Mouse (Mus musculus) intestine, postnatal 0 days (tissue): ENCODE measurements around the gene 1110008L16Rik. TPM values are rescaled to one million over a fixed set of nuclear protein-coding genes. Genes with fewer than 3 reads are reported as not detected.

ENCODE experiments used
- ATAC-seq: fragments of 200-750 bp; cut with Nextera tagmentation; 2 replicates; pipeline ENCODE4 v1.8.0; 2017; ENCODE audit warnings: mild to moderate bottlenecking, moderate TSS enrichment, moderate library complexity
- H3K27ac ChIP-seq: fragments of 300-500 bp; sonication (generic); 2 replicates; pipeline ENCODE4 v1.5.1; 2014; ENCODE audit warnings: mild to moderate bottlenecking, low read depth, low read length, moderate library complexity
- H3K27me3 ChIP-seq: fragments of 300-500 bp; sonication (generic); replicated peaks from 2 replicates; pipeline ENCODE4 v1.6.1; 2014; ENCODE audit warnings: low read length, mixed read lengths; ENCODE audit not compliant: control insufficient read depth, insufficient read depth
- H3K36me3 ChIP-seq: fragments of 300-500 bp; sonication (generic); 2 replicates; pipeline ENCODE4 v1.6.1; 2014; ENCODE audit warnings: mild to moderate bottlenecking, moderate library complexity; ENCODE audit not compliant: control insufficient read depth, insufficient read depth
- H3K4me1 ChIP-seq: fragments of 300-500 bp; sonication (generic); replicated peaks from 2 replicates; pipeline ENCODE4 v1.6.1; 2014; ENCODE audit warnings: antibody characterized with exemption, low read length, mixed read lengths; ENCODE audit not compliant: control insufficient read depth, insufficient read depth
- H3K4me2 ChIP-seq: fragments of 300-500 bp; sonication (generic); replicated peaks from 2 replicates; pipeline ENCODE4 v1.6.1; 2014; ENCODE audit warnings: low read depth, mild to moderate bottlenecking, moderate library complexity
- H3K4me3 ChIP-seq: fragments of 300-500 bp; sonication (generic); 2 replicates; pipeline ENCODE4 v1.5.1; 2014; ENCODE audit warnings: low read depth, low read length
- H3K9ac ChIP-seq: fragments of 300-500 bp; sonication (generic); 2 replicates; pipeline ENCODE4 v1.6.1; 2014; ENCODE audit warnings: mild to moderate bottlenecking, low read depth, low read length
- H3K9me3 ChIP-seq: fragments of 300-500 bp; sonication (generic); 2 replicates; pipeline ENCODE4 v1.6.1; 2016; ENCODE audit warnings: mixed run types; ENCODE audit not compliant: control insufficient read depth
- CTCF ChIP-seq: sonication (generic); IDR thresholded peaks from 2 replicates; pipeline ENCODE4 v1.5.1; 2016; ENCODE audit warnings: low read depth, mild to moderate bottlenecking, control low read depth, antibody characterized with exemption, moderate library complexity
- WGBS: fragments of 180-500 bp; shearing (Covaris S2); extraction: QIAGEN DNeasy Blood & Tissue Kit; methylation state at CpG from one replicate; pipeline ENCODE4 v1.1.7; 2014; 5-methylcytosine and 5-hydroxymethylcytosine counted together
- polyA plus RNA-seq: library from polyadenylated mRNA; unstranded; fragments of >200 nt; fragmentation: Nextera tagmentation; extraction: Ambion mirVana; gene quantifications from 2 replicates; pipeline ENCODE4 v1.2.1, GENCODE M21; 2015

Gene 1110008L16Rik
- polyA plus RNA-seq, 1 experiment from 2014 or later: 11.9 TPM

DNA sequence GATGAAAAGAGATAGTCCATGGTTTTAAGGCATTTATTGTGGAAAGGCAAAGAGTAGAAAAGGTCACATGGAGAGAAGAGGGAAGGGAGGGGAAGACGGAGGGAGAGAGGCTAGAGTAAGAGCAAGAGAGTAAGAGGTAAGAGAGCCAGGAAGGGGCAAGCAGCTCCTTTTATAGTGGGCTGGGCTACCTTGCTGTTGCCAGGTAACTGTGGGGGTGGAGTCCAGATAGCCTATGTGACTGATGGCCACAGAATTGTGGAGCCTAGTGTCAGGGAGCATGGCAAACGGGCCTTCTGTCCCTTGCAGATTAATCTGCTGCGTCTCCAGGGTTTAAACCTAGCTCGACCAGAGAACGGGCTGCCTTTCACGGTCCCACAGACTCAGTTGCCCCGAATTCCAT, 12.5 kb downstream of the 1110008L16Rik start:
- Histone ChIP-seq H3K36me3 (peaks cover 14% of the 10 kb centered on the region; the same call in 1 of the 2 replicates), H3K4me2 (no peak overlapping the region), H3K4me1 (no peaks in the 10 kb centered on the region), H3K27ac (no peak overlapping the region), H3K9me3 (no peaks in the 10 kb centered on the region), H3K27me3 (no peaks in the 10 kb centered on the region), H3K4me3 (no peak overlapping the region), H3K9ac (no peak overlapping the region)
- WGBS: 72% methylated on average over 7 of the region's 7 CpGs
- ATAC-seq: no peak
- no peak for TF ChIP-seq CTCF

DNA sequence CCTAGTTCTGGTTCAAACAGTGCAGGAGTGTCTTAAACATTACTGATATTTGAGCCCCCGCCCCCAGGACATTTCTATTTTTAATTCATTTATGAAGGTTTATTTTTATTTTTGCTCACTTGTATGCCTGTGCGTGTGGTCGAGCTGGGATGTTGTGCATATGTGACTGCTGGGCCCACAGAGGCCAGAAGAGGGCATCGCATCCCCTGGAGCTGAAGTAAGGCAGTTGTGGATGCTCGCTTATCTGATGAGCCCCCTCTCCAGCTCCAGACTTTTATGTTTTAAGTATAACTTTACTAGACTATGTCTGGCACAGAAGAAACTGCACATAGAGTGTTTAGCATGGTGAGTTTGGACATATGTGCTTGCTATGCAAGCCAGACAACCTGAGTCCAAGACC, 14.5 kb downstream of the 1110008L16Rik start:
- Histone ChIP-seq H3K27me3 (no peaks in the 10 kb centered on the region), H3K27ac (no peak overlapping the region), H3K4me3 (no peak overlapping the region), H3K9me3 (no peaks in the 10 kb centered on the region), H3K4me1 (no peaks in the 10 kb centered on the region), H3K9ac (no peak overlapping the region), H3K36me3 (peaks cover 11% of the 10 kb centered on the region; the same call in 1 of the 2 replicates), H3K4me2 (no peak overlapping the region)
- ATAC-seq: no peak
- WGBS: 91% methylated on average over 5 of the region's 5 CpGs
- peak; percentile 40 for TF ChIP-seq CTCF

DNA sequence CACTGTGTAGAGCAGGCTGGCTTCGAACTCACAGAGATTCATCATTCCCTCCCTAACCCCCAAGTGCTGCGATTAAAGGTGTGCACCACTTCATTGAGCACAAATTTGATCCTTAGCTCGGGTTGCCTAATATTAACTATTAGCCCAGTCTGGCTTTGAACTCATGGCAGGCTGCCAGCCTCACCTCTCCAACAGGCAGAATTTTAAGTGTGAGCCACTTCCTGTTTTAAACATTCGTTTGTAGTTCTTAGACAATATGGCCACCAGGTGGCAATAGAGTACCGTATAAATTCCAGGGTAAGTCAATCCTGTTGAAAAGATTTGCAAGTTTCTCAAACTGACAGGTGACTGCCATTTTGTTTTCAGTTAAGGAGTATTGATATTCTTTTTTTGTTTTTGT, 15.8 kb downstream of the 1110008L16Rik start:
- no peaks in the 10 kb centered on the region for H3K4me1 ChIP-seq
- ATAC-seq: peak; percentile 38; the same call in 1 of the 2 replicates
- no peaks in the 10 kb centered on the region for H3K36me3 ChIP-seq
- 34% methylated on average over 5 of the region's 5 CpGs for WGBS
- TF ChIP-seq CTCF: peak; percentile 83
- H3K27ac ChIP-seq: no peak overlapping the region
- no peaks in the 10 kb centered on the region for H3K27me3 ChIP-seq
- no peaks in the 10 kb centered on the region for H3K9me3 ChIP-seq
- H3K9ac ChIP-seq: no peak overlapping the region
- H3K4me2 ChIP-seq: no peak overlapping the region
- H3K4me3 ChIP-seq: no peak overlapping the region

DNA sequence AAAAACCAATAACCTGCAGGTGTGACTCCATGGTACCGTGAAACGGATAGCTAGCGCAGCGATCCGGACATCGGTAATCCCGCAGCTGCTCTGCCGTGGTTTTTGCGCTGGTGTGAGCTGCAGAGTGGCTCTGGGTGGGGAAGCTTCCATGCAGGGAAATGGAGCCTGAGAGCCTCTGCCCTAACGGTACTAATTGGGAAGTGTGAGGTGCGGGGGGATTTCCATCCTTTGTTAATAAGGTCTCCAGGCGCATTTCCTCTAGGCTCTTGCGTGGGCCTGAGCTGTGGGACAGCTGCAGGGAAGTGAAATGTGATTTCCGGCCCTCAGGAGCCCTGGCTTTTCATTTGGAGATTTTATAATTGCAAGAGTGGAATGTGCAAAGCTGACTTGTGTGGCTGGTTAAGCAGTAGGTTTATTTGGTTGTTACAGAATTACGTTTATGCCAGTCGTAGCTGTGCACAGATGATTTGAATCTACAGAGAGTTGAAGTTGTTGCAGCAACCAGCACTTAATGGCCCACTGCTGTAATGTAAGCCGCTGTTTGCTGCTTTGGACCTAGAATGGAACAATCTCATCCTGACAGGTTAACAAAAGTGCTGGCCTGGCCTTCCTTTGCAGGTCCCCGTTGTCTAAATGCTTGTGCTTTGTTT, 22.4 kb downstream of the 1110008L16Rik start:
- no peak overlapping the region for H3K4me3 ChIP-seq
- no peak for TF ChIP-seq CTCF
- no peak for ATAC-seq
- peak overlapping the region; percentile 8; the same call in 1 of the 2 replicates for H3K27ac ChIP-seq
- no peaks in the 10 kb centered on the region for H3K27me3 ChIP-seq
- H3K4me1 ChIP-seq: no peaks in the 10 kb centered on the region
- no peaks in the 10 kb centered on the region for H3K9me3 ChIP-seq
- 80% methylated on average over 18 of the region's 18 CpGs for WGBS
- H3K4me2 ChIP-seq: no peak overlapping the region
- H3K9ac ChIP-seq: no peak overlapping the region
- H3K36me3 ChIP-seq: no peaks in the 10 kb centered on the region

DNA sequence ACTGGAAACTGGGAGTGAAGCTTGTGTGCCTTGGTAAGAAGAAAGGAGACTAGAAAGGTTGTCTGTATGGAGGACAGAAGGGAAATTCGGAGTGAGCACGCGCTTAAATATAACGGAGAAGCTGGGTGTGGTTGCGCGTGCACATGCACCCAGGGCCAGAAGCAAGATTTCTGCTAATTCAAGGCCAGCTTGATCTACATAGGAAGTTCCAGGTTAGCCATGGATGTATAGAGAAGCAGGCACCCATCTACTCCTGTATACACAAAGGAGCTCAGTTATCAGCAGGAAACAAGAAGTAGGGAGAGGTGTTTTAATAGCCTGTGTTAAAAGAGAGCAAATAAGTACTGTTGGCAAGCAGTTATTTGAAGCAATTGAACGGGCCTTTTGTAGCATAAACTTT, 26.3 kb downstream of the 1110008L16Rik start:
- WGBS: 72% methylated on average over 7 of the region's 7 CpGs

DNA sequence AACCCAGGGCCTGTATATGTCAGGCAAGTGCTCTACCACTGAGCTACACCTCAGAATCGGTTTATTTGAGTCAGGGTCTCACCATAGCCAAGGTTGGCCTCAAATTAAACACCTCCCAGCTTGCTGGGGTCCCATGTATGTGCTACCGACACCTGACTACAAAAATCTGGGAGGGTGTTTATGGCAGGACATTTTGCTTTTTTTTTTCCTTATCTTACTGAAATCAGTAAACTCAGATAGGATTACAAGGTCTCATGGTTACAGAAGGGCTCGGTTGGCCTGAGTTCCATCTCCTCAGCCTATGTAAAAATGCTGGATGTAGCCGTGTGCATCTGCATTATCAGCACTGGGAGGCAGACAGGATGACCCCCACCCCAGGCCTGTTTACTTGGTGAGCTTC, 29.4 kb downstream of the 1110008L16Rik start:
- Histone ChIP-seq H3K9me3 (no peaks in the 10 kb centered on the region), H3K4me2 (no peak overlapping the region), H3K27me3 (no peaks in the 10 kb centered on the region), H3K4me1 (no peaks in the 10 kb centered on the region), H3K36me3 (0 out of 2 replicates have a peak, but pooled peaks cover 3% of the 10 kb centered on the region), H3K4me3 (no peak overlapping the region), H3K9ac (no peak overlapping the region), H3K27ac (no peak overlapping the region)
- TF ChIP-seq CTCF: no peak
- WGBS: 74% methylated on average over 4 of the region's 4 CpGs
- no peak for ATAC-seq

More for the DNA sequence above, 26.3 kb downstream of the 1110008L16Rik start:
- Histone ChIP-seq H3K36me3 (0 out of 2 replicates have a peak, but pooled peaks cover 3% of the 10 kb centered on the region), H3K9ac (no peak overlapping the region), H3K27me3 (no peaks in the 10 kb centered on the region), H3K4me2 (no peak overlapping the region), H3K27ac (no peak overlapping the region), H3K4me3 (no peak overlapping the region), H3K4me1 (no peaks in the 10 kb centered on the region), H3K9me3 (no peaks in the 10 kb centered on the region)
- TF ChIP-seq CTCF: no peak
- ATAC-seq: no peak

DNA sequence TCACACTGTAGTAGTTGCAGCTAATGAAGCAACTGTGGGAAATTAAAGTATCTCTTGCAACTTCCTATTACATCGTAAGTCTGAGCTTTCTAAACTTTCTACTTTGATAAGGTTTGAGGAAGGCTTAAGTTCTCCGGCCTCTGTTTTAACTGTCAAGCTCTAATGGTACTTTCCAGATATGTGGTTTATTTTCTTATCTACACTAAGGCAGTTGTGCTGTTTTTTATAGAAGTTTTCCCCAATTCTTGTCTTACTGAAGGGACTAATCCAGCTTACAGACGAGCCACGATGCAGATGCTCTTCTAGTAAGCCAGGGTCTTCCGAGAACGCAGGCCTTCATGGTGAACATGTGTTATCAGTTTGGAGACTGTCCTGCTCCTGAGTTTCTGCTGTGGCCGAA, 30.0 kb downstream of the 1110008L16Rik start:
- 94% methylated on average over 7 of the region's 7 CpGs for WGBS
- no peak for TF ChIP-seq CTCF

More for the DNA sequence above, 30.0 kb downstream of the 1110008L16Rik start:
- H3K36me3 ChIP-seq: 0 out of 2 replicates have a peak, but pooled peaks cover 3% of the 10 kb centered on the region
- no peaks in the 10 kb centered on the region for H3K27me3 ChIP-seq
- H3K27ac ChIP-seq: no peak overlapping the region
- H3K9me3 ChIP-seq: no peaks in the 10 kb centered on the region
- ATAC-seq: no peak
- H3K4me1 ChIP-seq: no peaks in the 10 kb centered on the region
- no peak overlapping the region for H3K4me3 ChIP-seq
- no peak overlapping the region for H3K4me2 ChIP-seq
- no peak overlapping the region for H3K9ac ChIP-seq
